Mouse (Mus musculus): ENCODE data around the gene Dazap2. TPM values are rescaled to one million over a fixed set of nuclear protein-coding genes. Genes with fewer than 3 reads are reported as not detected.

Dazap2 gene
- total and polyA plus RNA-seq, 3 experiments: 157 to 486 (median 180) TPM

GRCm38 (mm10) chr15:100635851-100636645 is 20.9 kb downstream of the Dazap2 start:
- Histone ChIP-seq H3K27ac (peak overlapping the region; percentile 79), H3K4me3 (peak overlapping the region; percentile 77), H3K27me3 (ENCODE audit: control insufficient read depth, insufficient read depth, low read length) (no peaks in the 10 kb centered on the region; the same call in 1 of the 2 replicates), H3K79me2 (replicated peaks; ENCODE audit: control insufficient read depth, insufficient read depth, low read length) (no peaks in the 10 kb centered on the region), H3K9ac (ENCODE audit: low read depth, low read length) (peak overlapping the region; percentile 93), H3K36me3 (ENCODE audit: control insufficient read depth, insufficient read depth, low read length) (no peaks in the 10 kb centered on the region; the same call in 1 of the 2 replicates), H3K4me1 (ENCODE audit: control insufficient read depth, insufficient read depth, low read length) (peaks cover 17% of the 10 kb centered on the region)
- TF ChIP-seq CTCF (IDR thresholded peaks at IDR 0.05) (no peak), POLR2A (IDR thresholded peaks at IDR 0.05; ENCODE audit: insufficient read depth, low read depth, low read length) (no peak), EP300 (IDR thresholded peaks at IDR 0.05; ENCODE audit: insufficient read depth, low read depth, low read length) (no peak)
- WGBS: 12% methylated on average over 38 of the region's 38 CpGs
- intact Hi-C loops (cut with DNase I): loop anchor here (5.0 kb wide), 1 partner anchor 46 kb away; no protein-coding TSS in a partner anchor
- no peak for DNase-seq

GRCm38 (mm10) chr15:100636700-100637501 is 21.8 kb downstream of the Dazap2 start, which contains the start of gene Smagp:
Gene Smagp, minus strand, starts transcription at chr15:100636940.
- intact Hi-C loops (cut with DNase I): loop anchor here (1.0 to 5.0 kb wide), 2 partner anchors 22 to 45 kb away; partner anchors contain the start of gene Dazap2
- Histone ChIP-seq H3K4me3 (peak within 1 kb of the TSS; percentile 77), H3K36me3 (ENCODE audit: control insufficient read depth, insufficient read depth, low read length) (no peaks in the 10 kb centered on the region), H3K4me1 (ENCODE audit: control insufficient read depth, insufficient read depth, low read length) (peaks cover 12% of the 10 kb centered on the region), H3K79me2 (replicated peaks; ENCODE audit: control insufficient read depth, insufficient read depth, low read length) (no peaks in the 10 kb centered on the region), H3K27ac (peak within 1 kb of the TSS; percentile 79), H3K27me3 (ENCODE audit: control insufficient read depth, insufficient read depth, low read length) (no peaks in the 10 kb centered on the region; the same call in 1 of the 2 replicates), H3K9ac (ENCODE audit: low read depth, low read length) (peak within 1 kb of the TSS; percentile 93)
- no peak; the same call in 1 of the 2 replicates for TF ChIP-seq POLR2A (IDR thresholded peaks at IDR 0.05; ENCODE audit: insufficient read depth, low read depth, low read length)
- no peak for TF ChIP-seq EP300 (IDR thresholded peaks at IDR 0.05; ENCODE audit: insufficient read depth, low read depth, low read length)
- TF ChIP-seq CTCF (IDR thresholded peaks at IDR 0.05): no peak
- WGBS: under 1% methylated on average over 77 of the region's 77 CpGs
- peak; percentile 80 to 85 for DNase-seq

DNA sequence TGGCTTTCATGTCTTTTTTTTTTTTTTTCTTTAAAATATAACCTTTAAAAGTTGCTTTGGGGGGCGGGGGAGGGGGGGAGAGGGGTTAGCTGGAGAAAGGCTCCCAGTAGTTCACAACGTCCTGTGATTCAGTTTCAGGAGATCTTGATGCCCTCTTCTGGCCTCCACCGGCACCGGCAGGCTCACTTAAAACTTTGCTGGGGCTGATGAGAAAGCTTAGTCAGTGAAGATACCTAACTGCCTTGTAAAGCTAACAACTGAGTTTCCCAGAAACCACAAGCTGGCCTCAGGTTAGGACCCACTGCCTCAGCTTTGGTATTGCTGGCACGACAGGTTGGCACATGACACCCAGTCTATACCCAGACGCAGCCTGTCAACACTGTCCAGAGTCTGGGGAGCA is 22.5 kb downstream of the Dazap2 start:
- Histone ChIP-seq H3K27ac (no peak overlapping the region), H3K4me3 (no peak overlapping the region; the same call in 1 of the 2 replicates), H3K27me3 (ENCODE audit: control insufficient read depth, insufficient read depth, low read length) (no peaks in the 10 kb centered on the region; the same call in 1 of the 2 replicates), H3K36me3 (ENCODE audit: control insufficient read depth, insufficient read depth, low read length) (no peaks in the 10 kb centered on the region), H3K4me1 (ENCODE audit: control insufficient read depth, insufficient read depth, low read length) (peaks cover 9% of the 10 kb centered on the region), H3K79me2 (replicated peaks; ENCODE audit: control insufficient read depth, insufficient read depth, low read length) (no peaks in the 10 kb centered on the region), H3K9ac (ENCODE audit: low read depth, low read length) (no peak overlapping the region)
- 20% methylated on average over 6 of the region's 6 CpGs for WGBS
- TF ChIP-seq POLR2A (IDR thresholded peaks at IDR 0.05; ENCODE audit: insufficient read depth, low read depth, low read length) (no peak), EP300 (IDR thresholded peaks at IDR 0.05; ENCODE audit: insufficient read depth, low read depth, low read length) (0 out of 2 replicates have a peak, but pooled peaks have one; percentile 12), CTCF (IDR thresholded peaks at IDR 0.05) (peak; percentile 71)
- intact Hi-C loops (cut with DNase I): loop anchor here (1.0 to 5.0 kb wide), 2 partner anchors 22 to 45 kb away; partner anchors contain the start of gene Dazap2
- DNase-seq: peak; percentile 55 to 58

DNA sequence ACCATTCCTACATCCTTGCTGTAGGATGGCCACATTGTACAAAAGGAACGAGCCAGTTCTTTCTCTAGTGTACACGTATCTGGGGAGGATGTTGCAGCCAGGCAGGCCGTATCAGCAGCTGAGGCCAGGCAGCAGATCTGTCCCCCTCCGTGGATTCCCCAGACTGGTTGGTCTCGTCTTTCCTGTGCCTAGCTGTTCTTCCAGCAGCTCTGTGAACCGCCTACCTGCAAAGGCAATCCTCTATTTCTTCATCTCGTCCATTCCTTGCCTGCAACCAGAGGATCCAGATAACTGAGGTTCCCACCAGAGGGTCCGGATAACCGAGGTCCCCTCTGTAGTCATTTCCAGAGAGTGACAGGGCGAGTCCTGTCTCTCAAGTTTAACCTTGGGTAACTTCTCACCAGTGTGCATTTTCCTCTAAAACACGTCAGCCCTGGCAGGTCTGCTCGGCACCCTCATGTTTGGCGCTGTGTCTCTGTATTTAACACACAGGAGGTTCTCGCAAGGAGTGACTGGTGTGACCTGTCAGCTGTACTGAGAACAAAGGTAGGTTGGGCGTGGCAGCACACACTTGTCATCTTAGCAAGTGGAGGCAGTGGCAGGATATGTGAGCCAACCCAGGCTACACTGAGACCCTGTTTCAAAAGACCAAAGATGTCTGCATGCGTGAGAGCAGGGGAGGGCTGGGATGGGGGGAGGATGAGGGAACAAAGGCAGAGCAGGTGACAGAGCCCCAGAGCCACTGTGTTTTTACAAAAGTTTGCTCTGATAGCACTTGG is 25.0 kb downstream of the Dazap2 start:
- H3K4me3 ChIP-seq: no peak overlapping the region
- H3K27ac ChIP-seq: no peak overlapping the region
- H3K36me3 ChIP-seq (ENCODE audit: control insufficient read depth, insufficient read depth, low read length): no peaks in the 10 kb centered on the region
- no peaks in the 10 kb centered on the region; the same call in 1 of the 2 replicates for H3K27me3 ChIP-seq (ENCODE audit: control insufficient read depth, insufficient read depth, low read length)
- peaks cover 7% of the 10 kb centered on the region for H3K4me1 ChIP-seq (ENCODE audit: control insufficient read depth, insufficient read depth, low read length)
- intact Hi-C loops (cut with DNase I): loop anchor here (5.0 kb wide), 1 partner anchor 42 kb away; no protein-coding TSS in a partner anchor
- no peaks in the 10 kb centered on the region for H3K79me2 ChIP-seq (replicated peaks; ENCODE audit: control insufficient read depth, insufficient read depth, low read length)
- no peak overlapping the region for H3K9ac ChIP-seq (ENCODE audit: low read depth, low read length)
- no peak for DNase-seq
- 0 out of 2 replicates have a peak, but pooled peaks have one; percentile 2 for TF ChIP-seq EP300 (IDR thresholded peaks at IDR 0.05; ENCODE audit: insufficient read depth, low read depth, low read length)
- no peak for TF ChIP-seq CTCF (IDR thresholded peaks at IDR 0.05)
- TF ChIP-seq POLR2A (IDR thresholded peaks at IDR 0.05; ENCODE audit: insufficient read depth, low read depth, low read length): no peak
- 82% methylated on average over 16 of the region's 16 CpGs for WGBS

DNA sequence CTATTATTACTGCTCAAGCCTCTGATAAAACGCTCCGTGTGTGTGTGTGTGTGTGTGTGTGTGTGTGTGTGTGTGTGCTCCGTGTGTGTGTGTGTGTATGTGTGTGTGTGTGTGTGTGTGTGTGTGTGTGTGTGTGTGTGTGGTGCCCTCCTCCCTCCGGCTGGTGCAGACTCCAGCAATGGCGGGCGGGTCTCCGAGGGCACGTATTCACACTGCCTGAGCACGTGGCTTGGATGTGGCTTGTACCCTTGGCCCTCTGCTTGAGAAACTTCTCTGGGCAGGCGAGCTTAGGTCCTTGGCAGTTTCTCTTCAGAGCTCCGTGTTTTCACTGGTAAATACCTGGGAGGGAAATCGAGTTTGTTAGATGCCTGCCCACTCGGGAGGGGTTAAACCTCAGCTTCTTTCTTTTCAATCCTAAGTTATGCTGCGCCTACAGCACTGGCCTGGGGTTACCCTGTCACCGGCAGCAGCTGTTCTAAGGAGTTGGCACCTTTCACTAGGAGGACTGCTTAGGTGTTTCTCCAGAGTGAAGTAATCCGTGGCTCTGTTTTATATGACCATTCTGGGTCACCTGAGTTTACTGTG is 26.2 kb downstream of the Dazap2 start:
- Histone ChIP-seq H3K9ac (ENCODE audit: low read depth, low read length) (no peak overlapping the region), H3K36me3 (ENCODE audit: control insufficient read depth, insufficient read depth, low read length) (no peaks in the 10 kb centered on the region), H3K4me3 (no peak overlapping the region), H3K27me3 (ENCODE audit: control insufficient read depth, insufficient read depth, low read length) (no peaks in the 10 kb centered on the region; the same call in 1 of the 2 replicates), H3K79me2 (replicated peaks; ENCODE audit: control insufficient read depth, insufficient read depth, low read length) (no peaks in the 10 kb centered on the region), H3K27ac (no peak overlapping the region), H3K4me1 (ENCODE audit: control insufficient read depth, insufficient read depth, low read length) (peaks cover 7% of the 10 kb centered on the region)
- TF ChIP-seq CTCF (IDR thresholded peaks at IDR 0.05): no peak
- no peak for TF ChIP-seq EP300 (IDR thresholded peaks at IDR 0.05; ENCODE audit: insufficient read depth, low read depth, low read length)
- TF ChIP-seq POLR2A (IDR thresholded peaks at IDR 0.05; ENCODE audit: insufficient read depth, low read depth, low read length): no peak
- intact Hi-C loops (cut with DNase I): no loop called here
- no peak for DNase-seq
- 39% methylated on average over 11 of the region's 16 CpGs for WGBS
